Mouse (Mus musculus) mouse embryonic stem cell (cell line): ENCODE measurements around the gene Ccdc62.

Experiments
- in situ Hi-C, 2 experiments: fragments of 300-500 bp; cut with MboI; formaldehyde crosslinking; loops; 1 replicate in 1 of 2; 3 replicates in 1 of 2; pipeline ENCODE4 v1.14.3; 2019 to 2020; ENCODE audit warnings: low sequenced_read_pairs in 2 of 2, low pct_unique_long_range_greater_than_20kb in 1 of 2, mixed read lengths in 1 of 2; ENCODE audit not compliant: unreplicated experiment in 1 of 2

The Ccdc62 gene

GRCm38 (mm10) chr5:123933556-123933955 is 3.1 kb downstream of the Ccdc62 start:
- in situ Hi-C loops: no loop called here

- in situ Hi-C loops: no loop called here
These were observed 3.6 kb downstream of the Ccdc62 start for GRCm38 (mm10) chr5:123933957-123934591.

DNA sequence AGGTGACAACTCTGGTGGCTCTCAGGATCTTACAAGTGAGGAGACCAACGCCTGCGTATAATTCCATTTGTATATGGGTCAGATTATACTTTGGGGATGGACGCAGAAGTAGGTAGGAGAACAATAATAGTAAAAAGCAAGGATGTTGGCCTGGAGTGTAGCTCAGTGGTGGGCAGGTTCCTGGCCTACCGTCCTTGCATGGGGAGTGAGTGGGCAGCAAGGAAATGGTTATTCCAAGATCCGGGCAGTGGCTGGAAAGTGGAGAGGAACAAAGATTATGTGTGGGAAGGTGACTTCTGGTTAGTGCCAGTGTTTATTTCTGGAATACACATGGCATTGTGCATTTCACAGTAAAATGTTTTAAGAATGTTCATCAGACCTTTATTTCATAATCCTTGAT is 5.5 kb downstream of the Ccdc62 start:
- in situ Hi-C loops: no loop called here

GRCm38 (mm10) chr5:123938479-123938878 is 8.0 kb downstream of the Ccdc62 start:
- in situ Hi-C loops: no loop called here

GRCm38 (mm10) chr5:123946546-123946945 is 16.1 kb downstream of the Ccdc62 start:
- in situ Hi-C loops: no loop called here

DNA sequence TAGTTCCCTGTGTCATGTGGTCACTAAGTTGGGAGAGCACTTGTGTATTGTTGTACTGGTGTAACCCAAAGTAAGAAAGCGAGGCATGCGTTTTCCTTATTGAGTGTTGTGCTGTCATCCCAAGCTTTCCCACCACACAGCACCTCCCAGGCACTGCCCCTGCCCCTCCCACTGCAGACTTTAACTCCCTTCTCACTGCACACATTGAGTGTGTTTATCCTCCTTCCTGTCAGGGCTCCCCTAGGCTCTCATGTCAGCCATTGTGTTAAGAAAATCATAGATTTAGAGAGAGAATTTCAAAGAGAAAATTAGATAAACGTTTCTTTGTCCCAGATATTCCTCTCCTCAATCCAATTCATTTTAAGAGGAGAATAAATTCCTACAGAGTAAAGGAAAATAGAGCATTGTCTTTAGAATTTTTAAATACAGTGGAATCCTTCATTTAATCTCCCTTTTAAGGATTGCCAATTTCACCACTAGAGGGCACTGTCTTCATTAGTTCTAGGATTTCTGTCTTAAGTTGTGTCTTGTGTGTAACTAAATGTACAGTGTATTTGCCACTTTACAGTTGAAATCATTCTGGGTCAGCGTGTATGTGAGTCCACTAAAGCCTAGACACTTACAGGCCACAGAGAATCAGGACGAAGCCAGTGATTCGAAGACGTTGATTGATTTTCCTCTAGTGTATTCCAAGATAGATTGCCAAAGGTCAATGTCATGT is 16.7 kb downstream of the Ccdc62 start:
- in situ Hi-C loops: no loop called here

- in situ Hi-C loops: no loop called here
These were observed 22.0 kb downstream of the Ccdc62 start for GRCm38 (mm10) chr5:123952365-123953045.

DNA sequence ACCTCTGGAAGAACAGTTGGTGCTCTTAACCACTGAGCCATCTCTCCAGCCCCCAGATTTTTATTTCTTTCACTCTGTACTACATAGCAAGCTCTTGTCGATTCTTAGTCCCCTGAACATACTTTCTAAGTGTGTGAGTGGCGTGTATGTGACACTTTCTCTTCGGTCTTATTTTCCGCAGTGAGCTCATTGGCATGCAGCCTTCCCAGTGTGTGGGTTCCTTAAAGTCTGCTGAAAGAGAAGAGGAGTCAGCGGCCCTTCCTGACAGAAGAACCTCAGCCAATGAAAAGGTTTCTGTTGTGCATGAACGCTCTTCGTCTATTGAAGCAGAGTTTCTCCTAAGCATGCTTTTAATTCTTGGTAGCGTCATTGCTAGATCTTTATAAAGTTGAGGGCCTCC is 26.7 kb downstream of the Ccdc62 start:
- in situ Hi-C loops: no loop called here

DNA sequence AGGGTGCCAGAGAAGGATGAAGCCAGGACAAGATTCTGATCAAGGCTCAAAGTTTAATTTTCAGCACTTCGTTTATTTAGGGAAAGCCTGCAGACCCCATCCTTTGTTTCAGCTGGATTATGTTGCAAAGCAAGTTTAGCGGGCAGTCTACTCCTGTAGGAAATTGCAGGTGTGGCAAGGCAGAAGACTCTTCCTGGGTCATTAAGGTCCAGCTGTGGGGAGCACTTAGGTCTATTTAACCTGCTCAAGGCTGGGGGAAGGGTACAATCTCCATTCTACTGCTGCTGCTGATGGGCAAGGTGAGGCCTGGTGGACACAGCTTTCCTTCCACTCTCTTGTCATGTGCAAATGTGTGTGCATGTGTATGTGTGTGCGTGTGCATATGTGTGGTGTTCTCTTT is 28.5 kb downstream of the Ccdc62 start:
- in situ Hi-C loops: no loop called here

GRCm38 (mm10) chr5:123960129-123960528 is 29.6 kb downstream of the Ccdc62 start:
- in situ Hi-C loops: no loop called here

DNA sequence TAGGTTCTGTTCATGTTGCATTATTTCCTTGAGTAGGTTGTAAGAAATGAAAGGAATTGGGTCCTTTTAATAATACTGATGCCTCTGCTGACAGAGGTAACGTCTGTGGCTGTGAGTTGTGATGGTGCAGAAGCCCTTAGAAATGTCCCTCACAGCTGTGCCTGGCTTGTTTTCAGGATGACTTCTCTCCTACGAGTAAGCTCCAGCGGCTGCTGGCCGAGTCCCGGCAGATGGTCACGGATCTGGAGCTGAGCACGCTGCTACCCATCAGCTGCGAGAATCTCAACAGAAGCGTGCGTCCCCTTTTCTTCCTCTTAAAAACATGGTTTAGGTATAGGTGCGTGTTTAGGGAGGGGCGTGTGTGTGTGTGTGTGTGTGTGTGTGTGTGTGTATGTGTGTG is 30.6 kb downstream of the Ccdc62 start:
- in situ Hi-C loops: no loop called here

DNA sequence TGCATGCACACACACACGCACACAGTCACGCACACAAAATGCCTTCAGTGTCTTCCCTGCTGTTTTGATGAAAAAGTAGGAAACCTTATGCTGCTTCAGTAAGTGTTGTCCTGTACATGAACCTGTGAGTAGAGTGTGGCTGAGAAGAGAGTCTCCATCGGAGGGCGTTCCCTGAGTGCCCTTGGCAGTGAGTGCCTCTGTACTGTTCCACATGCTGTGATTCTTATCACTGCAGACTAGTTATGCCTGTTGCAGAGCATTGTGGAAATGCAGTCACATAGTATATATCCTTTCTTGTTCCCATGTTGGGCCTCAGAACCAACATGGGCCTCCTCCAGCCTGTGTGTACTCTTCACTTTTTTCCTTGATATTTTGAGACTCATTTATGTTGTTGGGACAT is 33.7 kb downstream of the Ccdc62 start:
- in situ Hi-C loops: no loop called here

DNA sequence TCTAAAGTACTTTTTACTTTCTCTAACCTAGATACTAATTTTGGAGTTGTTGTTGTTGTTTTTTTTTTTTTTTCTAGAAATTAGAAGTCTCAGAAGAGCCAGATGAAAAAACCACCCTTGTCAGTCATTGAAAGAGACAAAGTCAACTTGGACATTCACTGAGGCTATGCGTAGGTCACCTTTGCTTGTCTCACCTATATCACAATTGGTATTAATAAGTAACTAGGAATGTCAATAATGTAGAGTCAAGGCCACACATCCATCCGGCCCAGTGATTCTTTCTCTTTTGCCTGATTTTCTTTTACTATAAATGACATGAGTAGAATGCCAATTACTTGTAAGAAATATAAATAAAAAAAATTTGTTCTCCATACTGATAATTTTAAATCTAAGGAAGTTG is 36.3 kb downstream of the Ccdc62 start:
- in situ Hi-C loops: no loop called here

DNA sequence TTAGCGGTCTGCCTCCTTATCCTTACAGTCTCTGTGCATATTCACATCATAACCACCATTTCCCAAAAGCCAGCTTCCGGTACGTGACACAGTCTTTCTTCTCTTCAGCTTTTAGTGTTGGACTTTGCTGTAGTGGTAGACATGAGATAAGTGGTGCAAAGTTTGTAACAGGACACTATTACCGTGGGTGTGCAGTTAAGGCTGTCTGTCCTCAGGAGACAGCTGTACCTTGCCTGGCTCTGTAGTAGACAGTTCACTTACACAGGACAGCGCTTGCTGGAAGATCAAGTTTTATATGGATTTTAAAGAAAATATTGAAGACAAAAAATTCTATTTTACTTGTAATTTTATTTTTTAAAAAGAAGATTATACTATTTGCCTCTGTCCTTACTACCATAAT is 38.0 kb downstream of the Ccdc62 start:
- in situ Hi-C loops: no loop called here

GRCm38 (mm10) chr5:123969216-123969615 is 38.7 kb downstream of the Ccdc62 start:
- in situ Hi-C loops: no loop called here

GRCm38 (mm10) chr5:123970576-123970975 is 40.1 kb downstream of the Ccdc62 start:
- in situ Hi-C loops: no loop called here

DNA sequence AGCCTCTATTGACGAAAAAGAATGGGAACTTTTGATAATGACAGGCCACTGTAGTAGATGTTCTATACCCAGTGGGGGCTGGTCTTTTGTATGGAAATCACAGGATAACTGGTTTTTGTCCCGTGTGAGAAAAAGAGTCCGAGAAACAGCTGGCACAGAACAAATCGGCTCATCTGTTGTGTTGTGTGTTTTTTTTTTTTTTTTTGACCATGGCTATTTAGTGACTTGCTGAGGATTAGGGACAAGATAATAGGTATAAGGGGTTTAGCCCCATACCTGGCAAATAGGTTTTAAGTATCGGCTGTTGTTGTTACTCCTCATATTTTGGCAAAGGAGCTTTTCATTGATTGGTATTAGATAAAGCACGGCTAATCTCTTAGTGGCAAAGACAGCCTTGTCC is 42.0 kb downstream of the Ccdc62 start:
- in situ Hi-C loops: no loop called here

GRCm38 (mm10) chr5:123973299-123974178 is 43.1 kb downstream of the Ccdc62 start, which contains the start of gene Hip1r:
Hip1r (plus strand) TSS chr5:123973628.
- in situ Hi-C loops: no loop called here

DNA sequence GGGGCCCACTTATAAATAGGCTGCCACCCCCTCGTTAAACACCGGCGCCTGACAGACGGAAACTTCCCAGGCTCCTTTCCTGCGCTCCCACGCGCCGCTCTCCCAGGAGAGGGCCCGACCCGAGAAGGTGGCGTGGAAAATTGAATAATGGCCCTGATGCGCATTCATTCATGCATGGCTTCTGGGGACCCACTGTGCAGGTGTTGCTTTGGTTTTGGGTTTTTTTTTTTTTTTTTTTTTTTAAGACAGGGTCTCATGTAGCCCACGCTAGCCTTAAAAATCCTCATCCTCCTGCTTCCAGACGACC is 43.7 kb downstream of the Ccdc62 start:
- in situ Hi-C loops: no loop called here
